Mouse (Mus musculus) forebrain, embryonic 14.5 days (tissue): ENCODE results near the gene 4930432K21Rik. TPM values are rescaled to one million over a fixed set of nuclear protein-coding genes. Genes with fewer than 3 reads are reported as not detected.
A peak's percentile ranks its signal among the peaks of the same experiment; 100 is the strongest.

Source experiments
- ATAC-seq: fragments of 200-750 bp; cut with Nextera tagmentation; 2 replicates; pipeline ENCODE4 v1.8.0; 2017; ENCODE audit warnings: mild to moderate bottlenecking, moderate library complexity
- DNase-seq: peaks from one replicate; pipeline ENCODE4 v3.0.0-alpha.2; 2015; ENCODE audit warnings: low spot score
- H3K27ac ChIP-seq: fragments of 300-500 bp; sonication (generic); 2 replicates; pipeline ENCODE4 v1.5.1; 2014; ENCODE audit warnings: low read depth, mild to moderate bottlenecking, control low read depth, low read length, moderate library complexity
- H3K27me3 ChIP-seq: fragments of 300-500 bp; sonication (generic); replicated peaks from 2 replicates; pipeline ENCODE4 v1.6.1; 2014; ENCODE audit warnings: low read length, control low read depth, mixed read lengths; ENCODE audit not compliant: control insufficient read depth, insufficient read depth
- H3K36me3 ChIP-seq: fragments of 300-500 bp; sonication (generic); 2 replicates; pipeline ENCODE4 v1.6.1; 2014; ENCODE audit warnings: low read length, control low read depth; ENCODE audit not compliant: control insufficient read depth, insufficient read depth
- H3K4me1 ChIP-seq: fragments of 300-500 bp; sonication (generic); 2 replicates; pipeline ENCODE4 v1.6.1; 2014; ENCODE audit warnings: antibody characterized with exemption, low read length, control low read depth; ENCODE audit not compliant: control insufficient read depth, insufficient read depth
- H3K4me2 ChIP-seq: fragments of 300-500 bp; sonication (generic); 2 replicates; pipeline ENCODE4 v1.6.1; 2014; ENCODE audit warnings: mild to moderate bottlenecking, control low read depth, low read length
- H3K4me3 ChIP-seq: fragments of 300-500 bp; sonication (generic); 2 replicates; pipeline ENCODE4 v1.5.1; 2014; ENCODE audit warnings: low read depth, low read length, control low read depth
- H3K9ac ChIP-seq: fragments of 300-500 bp; sonication (generic); 2 replicates; pipeline ENCODE4 v1.6.1; 2014; ENCODE audit warnings: mild to moderate bottlenecking, low read length, control low read depth, moderate library complexity
- H3K9me3 ChIP-seq: fragments of 300-500 bp; sonication (generic); replicated peaks from 2 replicates; pipeline ENCODE4 v1.6.1; 2016; ENCODE audit warnings: low read length, control low read depth, mixed read lengths; ENCODE audit not compliant: control insufficient read depth
- WGBS: fragments of 180-500 bp; shearing (Covaris S2); extraction: QIAGEN DNeasy Blood & Tissue Kit; methylation state at CpG from one replicate; pipeline ENCODE4 v1.1.7; 2014; 5-methylcytosine and 5-hydroxymethylcytosine counted together
- polyA plus RNA-seq: library from polyadenylated mRNA; unstranded; fragments of >200 nt; fragmentation: Nextera tagmentation; extraction: Ambion mirVana; gene quantifications from 2 replicates; pipeline ENCODE4 v1.2.1, GENCODE M21; 2014

The 4930432K21Rik gene
- polyA plus RNA-seq, 1 experiment from 2014 or later, result 1.7 TPM

- WGBS, result 3% methylated on average over 33 of the region's 33 CpGs
- DNase-seq (peak; percentile 72), ATAC-seq (peak; percentile 61)
- peak overlapping the region; percentile 29; the same call in 1 of the 2 replicates for H3K9ac ChIP-seq
- H3K27ac ChIP-seq, result 0 out of 2 replicates have a peak overlapping the region, but pooled peaks have one; percentile 27
- H3K4me3 ChIP-seq, result no peak overlapping the region
- H3K4me1 ChIP-seq, result peaks cover 5% of the 10 kb centered on the region
- no peaks in the 10 kb centered on the region for H3K9me3 ChIP-seq
- peak overlapping the region; percentile 36 for H3K4me2 ChIP-seq
- H3K36me3 ChIP-seq, result no peaks in the 10 kb centered on the region
- 0 out of 2 replicates have a peak, but pooled peaks cover 2% of the 10 kb centered on the region for H3K27me3 ChIP-seq
Measured at GRCm38 (mm10) chr8:84192555-84192954, 44.7 kb downstream of the 4930432K21Rik start.

GRCm38 (mm10) chr8:84193161-84193560 is 45.3 kb downstream of the 4930432K21Rik start:
- ATAC-seq, result no peak
- Histone ChIP-seq H3K4me2 (no peak overlapping the region), H3K36me3 (no peaks in the 10 kb centered on the region), H3K9me3 (no peaks in the 10 kb centered on the region), H3K4me3 (no peak overlapping the region), H3K4me1 (peaks cover 11% of the 10 kb centered on the region), H3K27ac (no peak overlapping the region), H3K9ac (no peak overlapping the region), H3K27me3 (no peaks in the 10 kb centered on the region)
- 76% methylated on average over 4 of the region's 4 CpGs for WGBS
- DNase-seq, result no peak

GRCm38 (mm10) chr8:84193566-84193965 is 45.7 kb downstream of the 4930432K21Rik start:
- Histone ChIP-seq H3K36me3 (no peaks in the 10 kb centered on the region), H3K27ac (no peak overlapping the region), H3K4me1 (peaks cover 15% of the 10 kb centered on the region), H3K9me3 (no peaks in the 10 kb centered on the region), H3K27me3 (no peaks in the 10 kb centered on the region), H3K4me3 (no peak overlapping the region), H3K4me2 (no peak overlapping the region), H3K9ac (no peak overlapping the region)
- 84% methylated on average over 5 of the region's 5 CpGs for WGBS
- DNase-seq, result no peak
- no peak for ATAC-seq

- Histone ChIP-seq H3K27me3 (no peaks in the 10 kb centered on the region), H3K4me2 (no peak overlapping the region), H3K9me3 (no peaks in the 10 kb centered on the region), H3K36me3 (no peaks in the 10 kb centered on the region), H3K4me3 (no peak overlapping the region), H3K27ac (no peak overlapping the region), H3K9ac (no peak overlapping the region), H3K4me1 (peaks cover 20% of the 10 kb centered on the region)
- 68% methylated on average over 3 of the region's 3 CpGs for WGBS
- ATAC-seq (no peak), DNase-seq (no peak)
Measured at GRCm38 (mm10) chr8:84194224-84194743, 46.5 kb downstream of the 4930432K21Rik start.

GRCm38 (mm10) chr8:84197141-84197921 is 49.5 kb downstream of the 4930432K21Rik start:
- WGBS, result 2% methylated on average over 43 of the region's 43 CpGs
- ATAC-seq (peak; percentile 49), DNase-seq (peak; percentile 96)
- Histone ChIP-seq H3K9ac (peak overlapping the region; percentile 47), H3K4me2 (peak overlapping the region; percentile 53), H3K36me3 (no peaks in the 10 kb centered on the region), H3K4me1 (peaks cover 27% of the 10 kb centered on the region), H3K4me3 (peak overlapping the region; percentile 40), H3K27me3 (no peaks in the 10 kb centered on the region), H3K27ac (peak overlapping the region; percentile 89), H3K9me3 (no peaks in the 10 kb centered on the region)

- no peaks in the 10 kb centered on the region for H3K36me3 ChIP-seq
- peaks cover 30% of the 10 kb centered on the region for H3K4me1 ChIP-seq
- H3K4me2 ChIP-seq, result peak overlapping the region; percentile 53
Measured at GRCm38 (mm10) chr8:84197922-84198774, 50.3 kb downstream of the 4930432K21Rik start.

GRCm38 (mm10) chr8:84198871-84199270 is 51.0 kb downstream of the 4930432K21Rik start:
- ATAC-seq, result no peak
- 25% methylated on average over 4 of the region's 4 CpGs for WGBS
- peak overlapping the region; percentile 53; the same call in 1 of the 2 replicates for H3K4me2 ChIP-seq
- H3K9me3 ChIP-seq, result no peaks in the 10 kb centered on the region
- peaks cover 36% of the 10 kb centered on the region for H3K4me1 ChIP-seq
- H3K27ac ChIP-seq, result peak overlapping the region; percentile 89
- H3K9ac ChIP-seq, result peak overlapping the region; percentile 47; the same call in 1 of the 2 replicates
- H3K4me3 ChIP-seq, result no peak overlapping the region
- no peaks in the 10 kb centered on the region for H3K36me3 ChIP-seq
- H3K27me3 ChIP-seq, result no peaks in the 10 kb centered on the region
- no peak for DNase-seq

More at GRCm38 (mm10) chr8:84197922-84198774, 50.3 kb downstream of the 4930432K21Rik start:
- H3K9ac ChIP-seq, result peak overlapping the region; percentile 47
- no peaks in the 10 kb centered on the region for H3K9me3 ChIP-seq
- H3K27me3 ChIP-seq, result no peaks in the 10 kb centered on the region
- peak; percentile 78 for ATAC-seq
- H3K27ac ChIP-seq, result peak overlapping the region; percentile 89
- DNase-seq, result peak; percentile 91
- H3K4me3 ChIP-seq, result peak overlapping the region; percentile 40
- WGBS, result 2% methylated on average over 30 of the region's 30 CpGs

GRCm38 (mm10) chr8:84199348-84200125 is 51.7 kb downstream of the 4930432K21Rik start:
- WGBS, result 40% methylated on average over 11 of the region's 11 CpGs
- ATAC-seq, result no peak
- DNase-seq, result no peak
- peak overlapping the region; percentile 89 for H3K27ac ChIP-seq
- peak overlapping the region; percentile 75; the same call in 1 of the 2 replicates for H3K4me2 ChIP-seq
- no peak overlapping the region; the same call in 1 of the 2 replicates for H3K9ac ChIP-seq
- H3K36me3 ChIP-seq, result no peaks in the 10 kb centered on the region
- no peaks in the 10 kb centered on the region for H3K27me3 ChIP-seq
- peaks cover 38% of the 10 kb centered on the region for H3K4me1 ChIP-seq
- H3K9me3 ChIP-seq, result no peaks in the 10 kb centered on the region
- no peak overlapping the region for H3K4me3 ChIP-seq
